Mouse (Mus musculus) spleen, embryonic (tissue): ENCODE results near the gene Rrp36.

Source experiments
- CTCF ChIA-PET: fragments of 350-600 bp; sonication (Branson Sonifier 250); formaldehyde crosslinking; loops from one replicate; lab custom pipeline; 2022; lab: Charles Lee

Gene Rrp36

GRCm38 (mm10) chr17:46690665-46691064 is 16.5 kb upstream of the Rrp36 start:
- CTCF ChIA-PET = interaction anchor here (0.6 kb wide), 1 partner anchor 93 kb away, joined by 3 read pairs; no protein-coding TSS in a partner anchor

- CTCF ChIA-PET = interaction anchor here (1.2 kb wide), 1 partner anchor 19 kb away, joined by 3 read pairs; the partner anchor contains the start of gene Ppp2r5d
Measured at GRCm38 (mm10) chr17:46685913-46686312, 11.8 kb upstream of the Rrp36 start.

- CTCF ChIA-PET = no interaction called here
Measured at GRCm38 (mm10) chr17:46682654-46683389, 8.7 kb upstream of the Rrp36 start.

GRCm38 (mm10) chr17:46681466-46682118 is 7.4 kb upstream of the Rrp36 start:
- CTCF ChIA-PET = interaction anchor here (0.5 kb wide), 1 partner anchor 527 kb away, joined by 3 read pairs; no protein-coding TSS in a partner anchor

- CTCF ChIA-PET = no interaction called here
Measured at GRCm38 (mm10) chr17:46680760-46681373, 6.7 kb upstream of the Rrp36 start, which contains the start of gene Klhdc3. TSS of gene Klhdc3 (minus strand) at chr17:46680914.

- CTCF ChIA-PET = interaction anchor here (1.3 kb wide), 1 partner anchor 12 kb away, joined by 9 read pairs; no protein-coding TSS in a partner anchor
Measured at GRCm38 (mm10) chr17:46679843-46680759, 5.9 kb upstream of the Rrp36 start.

- CTCF ChIA-PET = no interaction called here
Measured at GRCm38 (mm10) chr17:46678911-46679310, 4.8 kb upstream of the Rrp36 start.

- CTCF ChIA-PET = no interaction called here
Measured at GRCm38 (mm10) chr17:46678416-46678815, 4.3 kb upstream of the Rrp36 start, which contains the start of gene Mea1. TSS of gene Mea1 (plus strand) at chr17:46678793.

- CTCF ChIA-PET = interaction anchor here (0.6 kb wide), 1 partner anchor 179 kb away, joined by 3 read pairs; no protein-coding TSS in a partner anchor
Measured at GRCm38 (mm10) chr17:46674530-46675283, 555 bp upstream of the Rrp36 start.

GRCm38 (mm10) chr17:46669911-46670310 is 4.2 kb downstream of the Rrp36 start:
- CTCF ChIA-PET = no interaction called here

GRCm38 (mm10) chr17:46667712-46668111 is 6.4 kb downstream of the Rrp36 start:
- CTCF ChIA-PET = interaction anchor here (0.6 to 0.9 kb wide), 2 partner anchors 12 to 37 kb away, joined by 5 to 9 read pairs; partner anchors contain the start of gene Ppp2r5d

GRCm38 (mm10) chr17:46662730-46663129 is 11.4 kb downstream of the Rrp36 start:
- CTCF ChIA-PET = interaction anchor here (0.7 kb wide), 1 partner anchor 336 kb away, joined by 3 read pairs; no protein-coding TSS in a partner anchor

- CTCF ChIA-PET = no interaction called here
Measured at GRCm38 (mm10) chr17:46661981-46662380, 12.2 kb downstream of the Rrp36 start.

GRCm38 (mm10) chr17:46661351-46661750 is 12.8 kb downstream of the Rrp36 start:
- CTCF ChIA-PET = no interaction called here

GRCm38 (mm10) chr17:46656054-46656453 is 18.1 kb downstream of the Rrp36 start:
- CTCF ChIA-PET = no interaction called here

GRCm38 (mm10) chr17:46651755-46652547 is 22.2 kb downstream of the Rrp36 start:
- CTCF ChIA-PET = interaction anchor here (0.6 kb wide), 1 partner anchor 109 kb away, joined by 3 read pairs; no protein-coding TSS in a partner anchor

- CTCF ChIA-PET = no interaction called here
Measured at GRCm38 (mm10) chr17:46651292-46651691, 22.9 kb downstream of the Rrp36 start.

GRCm38 (mm10) chr17:46650232-46651031 is 23.7 kb downstream of the Rrp36 start, which contains the start of gene Cul7:
TSS of gene Cul7 (plus strand) at chr17:46650337.
- CTCF ChIA-PET = no interaction called here
